Comparison of ENCODE assay signal across 17 mouse cellular contexts in genomic region chr10:53367265-53367664, GRCm38 (mm10). TPM values are rescaled to one million over a fixed set of nuclear protein-coding genes. Genes with fewer than 3 reads are reported as not detected.
"Had no signal": no experiment of that assay in that cellular context is flagged by ENCODE, and none has a peak within 500 bp of the region (broad histone marks: within the 10 kb centered on the region; RNA-seq: fewer than 3 reads in every experiment).

No protein-coding gene starts in this region.

- DNase-seq: retina, postnatal 1 day; right cerebral cortex, adult 18-20 months; right cerebral cortex, postnatal 14 days; right cerebral cortex, postnatal 25 days; right cerebral cortex, postnatal 4 days; spleen, adult 18-20 months; thymus, adult 18-20 months; thymus, adult 2 months; thymus, postnatal 14 days; thymus, postnatal 25 days; thymus, postnatal 36 days; thymus, postnatal 4 days had no signal

- H3K9ac ChIP-seq: neural tube, embryonic 13.5 days; neural tube, embryonic 15.5 days; stomach, embryonic 15.5 days had no signal

- H3K4me3 ChIP-seq: neural tube, embryonic 13.5 days; neural tube, embryonic 15.5 days; stomach, embryonic 15.5 days had no signal

- H3K27ac ChIP-seq: neural tube, embryonic 13.5 days; neural tube, embryonic 15.5 days; stomach, embryonic 15.5 days; stomach, postnatal 0 days had no signal

- H3K36me3 ChIP-seq: neural tube, embryonic 15.5 days; stomach, embryonic 15.5 days had no signal

- H3K27me3 ChIP-seq: neural tube, embryonic 13.5 days; neural tube, embryonic 15.5 days; stomach, embryonic 15.5 days had no signal

- H3K9me3 ChIP-seq: neural tube, embryonic 15.5 days; stomach, embryonic 15.5 days had no signal

- H3K4me1 ChIP-seq: neural tube, embryonic 13.5 days; neural tube, embryonic 15.5 days; stomach, embryonic 15.5 days had no signal

- H3K4me2 ChIP-seq: neural tube, embryonic 13.5 days; neural tube, embryonic 15.5 days; stomach, embryonic 15.5 days had no signal

RNA-seq across cellular contexts. Expression of gene Pln, which starts 29.8 kb away (rescaled TPM):
- total RNA-seq: neutrophil, adult 5-6 weeks had no signal
